25 mouse cellular contexts compared by ENCODE assay signal in genomic region chr15:77268415-77268814, GRCm38 (mm10). TPM values are rescaled to one million over a fixed set of nuclear protein-coding genes. Genes with fewer than 3 reads are reported as not detected.
DNase-seq lines count a peak whose midpoint lies in the region; ATAC-seq and TF ChIP-seq lines count a peak whose summit lies in the region.
"Had no signal": no experiment of that assay in that cellular context is flagged by ENCODE, and none has a peak within 500 bp of the region (broad histone marks: within the 10 kb centered on the region; RNA-seq: fewer than 3 reads in every experiment).

No protein-coding gene starts in this region.

- H3K4me3 ChIP-seq in forebrain, embryonic 13.5 days = no peak overlapping the region
- H3K4me3 ChIP-seq in forebrain, embryonic 16.5 days (replicated peaks; ENCODE audit: low read length) = no peak overlapping the region
- H3K4me3 ChIP-seq in layer of hippocampus, adult 2 months = no peak overlapping the region
- H3K4me3 ChIP-seq in cortical plate, adult 2 months (ENCODE audit: insufficient read depth, low read length) = no peak overlapping the region
- no peak overlapping the region for H3K4me3 ChIP-seq in limb, embryonic 15.5 days
- H3K4me3 ChIP-seq: forebrain, embryonic 10.5 days; heart, embryonic 15.5 days; liver, embryonic 15.5 days; midbrain, embryonic 15.5 days had no signal

- no peaks in the 10 kb centered on the region for H3K27me3 ChIP-seq in forebrain, embryonic 13.5 days
- no peaks in the 10 kb centered on the region for H3K27me3 ChIP-seq in forebrain, embryonic 16.5 days (replicated peaks; ENCODE audit: control insufficient read depth, insufficient read depth, low read length)
- H3K27me3 ChIP-seq in limb, embryonic 15.5 days = no peaks in the 10 kb centered on the region
- H3K27me3 ChIP-seq: heart, embryonic 15.5 days; liver, embryonic 15.5 days; midbrain, embryonic 15.5 days; Patski had no signal

- no peaks in the 10 kb centered on the region for H3K36me3 ChIP-seq in forebrain, embryonic 13.5 days (ENCODE audit: poor library complexity, severe bottlenecking)
- H3K36me3 ChIP-seq in forebrain, embryonic 16.5 days (ENCODE audit: control insufficient read depth, insufficient read depth) = no peaks in the 10 kb centered on the region
- no peaks in the 10 kb centered on the region; the same call in 1 of the 2 replicates for H3K36me3 ChIP-seq in limb, embryonic 15.5 days
- H3K36me3 ChIP-seq: forebrain, embryonic 10.5 days; G1E; heart, embryonic 15.5 days; liver, embryonic 15.5 days; midbrain, embryonic 15.5 days had no signal

- no peak for ATAC-seq in forebrain, embryonic 13.5 days
- ATAC-seq in forebrain, embryonic 16.5 days = no peak
- ATAC-seq in limb, embryonic 15.5 days (ENCODE audit: insufficient number of reproducible peaks, low FRiP score, low TSS enrichment, low read depth) = no peak
- ATAC-seq: hindbrain, embryonic 16.5 days; midbrain, embryonic 15.5 days; Patski had no signal

- TF ChIP-seq POLR2A in cortical plate, adult 2 months (IDR thresholded peaks at IDR 0.05; ENCODE audit: extremely low read depth, insufficient read depth, low read length) = no peak

- no peak for DNase-seq in layer of hippocampus, adult 2 months (ENCODE audit: low spot score in 2 of 2)
- no peak for DNase-seq in layer of hippocampus, adult 9-11 months
- no peak for DNase-seq in thymus, postnatal 14 days
- DNase-seq: adrenal gland, postnatal 14 days; cerebellum, adult 11-12 months; cerebellum, adult 9-11 months; kidney, adult 8-10 months; kidney, postnatal 4 days; lung, postnatal 14 days; right cerebral cortex, adult 18-20 months; spleen, adult 18-20 months; thymus, postnatal 25 days had no signal

- H3K4me2 ChIP-seq in forebrain, embryonic 13.5 days = no peak overlapping the region
- H3K4me2 ChIP-seq in forebrain, embryonic 16.5 days (ENCODE audit: low read length) = no peak overlapping the region
- H3K4me2 ChIP-seq in limb, embryonic 15.5 days = no peak overlapping the region
- H3K4me2 ChIP-seq: heart, embryonic 15.5 days; liver, embryonic 15.5 days; lung, embryonic 14.5 days; midbrain, embryonic 15.5 days had no signal

- WGBS in forebrain, embryonic 13.5 days = 80% methylated on average over 3 of the region's 3 CpGs
- 78% methylated on average over 3 of the region's 3 CpGs for WGBS in forebrain, embryonic 16.5 days
- WGBS in limb, embryonic 15.5 days = 71% methylated on average over 3 of the region's 3 CpGs

- no peak for TF ChIP-seq CTCF in layer of hippocampus, adult 2 months (conservative IDR thresholded peaks at IDR 0.05)
- no peak for TF ChIP-seq CTCF in cortical plate, adult 2 months (IDR thresholded peaks at IDR 0.05; ENCODE audit: extremely low read depth, insufficient read depth, low read length)

- H3K27ac ChIP-seq in forebrain, embryonic 13.5 days = peak overlapping the region; percentile 3; the same call in 1 of the 2 replicates
- no peak overlapping the region for H3K27ac ChIP-seq in forebrain, embryonic 16.5 days (ENCODE audit: low read length)
- peak overlapping the region; percentile 81 for H3K27ac ChIP-seq in layer of hippocampus, adult 2 months
- peak overlapping the region; percentile 63; the same call in 1 of the 2 replicates for H3K27ac ChIP-seq in cortical plate, adult 2 months (ENCODE audit: insufficient read depth, low read length)
- H3K27ac ChIP-seq in limb, embryonic 15.5 days = 0 out of 2 replicates have a peak overlapping the region, but pooled peaks have one; percentile 27
- H3K27ac ChIP-seq: forebrain, embryonic 10.5 days; heart, embryonic 15.5 days; kidney, postnatal 0 days; liver, embryonic 15.5 days; midbrain, embryonic 15.5 days had no signal

- no peak overlapping the region for H3K9ac ChIP-seq in forebrain, embryonic 13.5 days
- H3K9ac ChIP-seq in forebrain, embryonic 16.5 days (replicated peaks; ENCODE audit: low read depth, low read length) = no peak overlapping the region
- H3K9ac ChIP-seq in limb, embryonic 15.5 days = no peak overlapping the region
- H3K9ac ChIP-seq: heart, embryonic 15.5 days; liver, embryonic 15.5 days; lung, embryonic 14.5 days; midbrain, embryonic 15.5 days had no signal

- peaks cover 34% of the 10 kb centered on the region for H3K4me1 ChIP-seq in forebrain, embryonic 13.5 days
- no peaks in the 10 kb centered on the region for H3K4me1 ChIP-seq in forebrain, embryonic 16.5 days (replicated peaks; ENCODE audit: control insufficient read depth, insufficient read depth, low read length)
- peaks cover 8% of the 10 kb centered on the region for H3K4me1 ChIP-seq in cortical plate, adult 2 months (ENCODE audit: control insufficient read depth, insufficient read depth, low read length)
- peaks cover 33% of the 10 kb centered on the region for H3K4me1 ChIP-seq in limb, embryonic 15.5 days

- H3K9me3 ChIP-seq in forebrain, embryonic 13.5 days (replicated peaks) = no peaks in the 10 kb centered on the region
- H3K9me3 ChIP-seq in forebrain, embryonic 16.5 days (ENCODE audit: control insufficient read depth, low read length) = no peaks in the 10 kb centered on the region
- no peaks in the 10 kb centered on the region for H3K9me3 ChIP-seq in limb, embryonic 15.5 days
- H3K9me3 ChIP-seq: forebrain, embryonic 10.5 days; G1E; heart, embryonic 15.5 days; liver, embryonic 15.5 days; midbrain, embryonic 15.5 days had no signal

RNA-seq across cellular contexts. Expression of gene Rbfox2, which starts 38.4 kb away (rescaled TPM):
- 116 and 122 TPM in 2 replicates for polyA plus RNA-seq in forebrain, embryonic 13.5 days (2015; fragmentation: Nextera tagmentation; extraction: Ambion mirVana)
- polyA plus RNA-seq in forebrain, embryonic 16.5 days (2015; fragmentation: Nextera tagmentation; extraction: Ambion mirVana) = 212 and 226 TPM in 2 replicates
- 100 to 1,000 TPM; 243 TPM for total RNA-seq in layer of hippocampus, adult 2 months (2021)
- 193 and 203 TPM in 2 replicates for polyA plus RNA-seq in cortical plate, adult 2 months (2012; rRNA removed)
- 73.2 and 76.6 TPM in 2 replicates for polyA plus RNA-seq in limb, embryonic 15.5 days (2015; fragmentation: Nextera tagmentation; extraction: Ambion mirVana)
